ENCODE assay signal across 24 mouse cellular contexts in the genomic region with DNA sequence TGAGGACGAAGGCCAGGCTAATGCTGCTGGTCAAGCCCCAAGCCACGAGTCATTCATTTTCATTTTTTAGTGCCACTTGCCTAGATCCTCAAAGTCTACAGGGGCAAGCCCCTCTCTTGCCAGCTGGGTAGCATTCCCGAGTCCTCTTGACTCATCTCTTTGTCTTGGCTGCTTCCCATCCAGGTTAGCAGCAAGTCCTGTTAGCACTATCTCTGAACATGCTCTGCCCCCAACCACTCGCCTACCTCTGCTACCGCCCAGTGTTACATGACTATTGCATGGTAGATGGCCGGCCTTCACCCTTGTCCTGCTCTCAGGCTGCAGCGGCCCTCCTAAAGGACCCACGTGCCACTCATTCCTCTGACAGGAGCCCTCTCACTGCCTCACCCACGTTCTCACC. TPM values are rescaled to one million over a fixed set of nuclear protein-coding genes. Genes with fewer than 3 reads are reported as not detected.
"Had no signal": no experiment of that assay in that cellular context is flagged by ENCODE, and none has a peak within 500 bp of the region (broad histone marks: within the 10 kb centered on the region; RNA-seq: fewer than 3 reads in every experiment).

No protein-coding gene starts in this region.

- H3K36me3 ChIP-seq: limb, embryonic 12.5 days; limb, embryonic 15.5 days; lung, embryonic 15.5 days; midbrain, embryonic 10.5 days; midbrain, embryonic 13.5 days; neural tube, embryonic 13.5 days had no signal

- H3K27me3 ChIP-seq: limb, embryonic 12.5 days; limb, embryonic 15.5 days; lung, embryonic 15.5 days; midbrain, embryonic 13.5 days; neural tube, embryonic 13.5 days had no signal

- DNase-seq: kidney, adult 18-20 months; kidney, adult 9 months; kidney, postnatal 14 days; kidney, postnatal 4 days; left cerebral cortex, postnatal 4 days; lung, adult 18-20 months; lung, postnatal 10 days; lung, postnatal 36 days; thymus, adult 2 months; thymus, postnatal 14 days; thymus, postnatal 4 days had no signal

- H3K4me2 ChIP-seq: limb, embryonic 12.5 days; limb, embryonic 15.5 days; lung, embryonic 15.5 days; midbrain, embryonic 13.5 days; neural tube, embryonic 13.5 days had no signal

- ATAC-seq: midbrain, embryonic 13.5 days; midbrain, embryonic 16.5 days had no signal

- H3K9me3 ChIP-seq: limb, embryonic 12.5 days; limb, embryonic 15.5 days; lung, embryonic 15.5 days; megakaryocyte, embryonic 14.5 days; midbrain, embryonic 10.5 days; midbrain, embryonic 13.5 days; neural tube, embryonic 13.5 days had no signal

- H3K9ac ChIP-seq: limb, embryonic 12.5 days; limb, embryonic 15.5 days; liver, embryonic 14.5 days; lung, embryonic 15.5 days; midbrain, embryonic 13.5 days; neural tube, embryonic 13.5 days had no signal

- H3K4me3 ChIP-seq: limb, embryonic 12.5 days; limb, embryonic 15.5 days; lung, embryonic 15.5 days; megakaryocyte, embryonic 14.5 days; midbrain, embryonic 10.5 days; midbrain, embryonic 13.5 days; myocyte; neural tube, embryonic 13.5 days had no signal

- H3K4me1 ChIP-seq: neural tube, embryonic 13.5 days had no signal

- H3K27ac ChIP-seq: limb, embryonic 12.5 days; limb, embryonic 15.5 days; liver, embryonic 14.5 days; lung, embryonic 15.5 days; midbrain, embryonic 10.5 days; midbrain, embryonic 13.5 days; neural tube, embryonic 13.5 days; stomach, postnatal 0 days had no signal

RNA-seq across cellular contexts. Expression of gene Artn, which starts 48.7 kb away (rescaled TPM):
- total RNA-seq: monocyte, adult 5-6 weeks; neutrophil, adult 5-6 weeks had no signal
